Mouse (Mus musculus) liver, embryonic 14.5 days (tissue): ENCODE data around the gene Evx1.

ENCODE experiments used
- CTCF ChIP-seq: IDR thresholded peaks from 2 replicates; pipeline ENCODE4 v1.5.1; 2016; ENCODE audit warnings: antibody characterized with exemption, low read depth, control low read depth
- EP300 ChIP-seq: IDR thresholded peaks from 2 replicates; pipeline ENCODE4 v1.6.1; 2016; ENCODE audit warnings: antibody characterized with exemption, low read depth

DNA sequence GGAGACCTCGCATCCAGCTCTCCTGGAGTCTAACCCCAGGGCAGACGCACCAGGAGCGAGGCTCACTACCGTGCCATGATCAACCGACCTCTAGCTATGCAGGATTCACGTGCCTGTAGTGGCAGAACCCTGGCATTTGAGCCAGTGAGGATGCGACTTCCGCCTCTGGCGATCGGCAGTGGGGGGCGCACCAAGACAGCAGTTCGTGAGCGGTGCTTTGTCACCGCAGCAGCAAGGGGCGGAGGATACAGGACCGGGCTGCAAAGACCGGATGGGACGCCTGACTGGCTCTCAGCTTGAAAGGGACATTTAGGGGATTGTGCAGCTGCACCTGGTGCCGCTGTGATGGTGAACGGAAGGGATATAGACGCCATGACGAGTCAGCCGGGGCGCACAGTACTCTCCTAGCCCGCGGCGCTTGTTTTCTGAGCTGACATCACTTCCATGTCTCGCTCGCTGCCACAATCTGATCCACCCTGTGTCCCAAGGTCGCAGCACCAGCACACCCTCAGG is 7.4 kb upstream of the Evx1 start:
- TF ChIP-seq EP300 (no peak), CTCF (peak; percentile 66)
